Mouse (Mus musculus) layer of hippocampus, adult 9-10 months (tissue): ENCODE data around the gene B3galt2.
"Not testable (repeated sequence)": the region's sequence is repeated elsewhere in the genome, so short reads cannot be mapped to it uniquely, and the experiment has no call there.

Source experiments
- DNase-seq: peaks from one replicate; pipeline ENCODE4 v3.0.0; 2022; ENCODE audit warnings: low spot score

B3galt2 gene

GRCm38 (mm10) chr1:143640650-143641407 is at the start of gene B3galt2:
Gene B3galt2 (plus strand): TSS chr1:143640664.
- peak; percentile 74 for DNase-seq

DNA sequence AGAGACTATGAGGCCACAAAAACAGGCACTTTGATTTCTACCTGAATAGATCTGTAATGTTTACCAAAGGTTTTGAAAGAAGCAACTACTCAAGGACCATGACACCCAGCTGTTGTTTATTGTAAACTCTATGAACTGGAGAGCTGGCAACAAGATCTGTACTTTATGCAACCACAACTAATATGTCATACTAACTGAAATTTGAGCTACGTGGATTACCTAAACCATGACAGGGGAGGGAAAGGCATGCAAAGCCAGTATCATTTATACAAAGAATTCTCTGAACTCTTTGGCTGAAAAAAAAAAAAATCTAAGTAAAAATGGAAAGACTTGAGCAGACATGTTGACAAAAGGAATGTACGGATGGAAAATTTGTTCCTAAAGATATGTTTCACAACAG is 43.6 kb upstream of the B3galt2 start:
- no peak for DNase-seq

GRCm38 (mm10) chr1:143608911-143609310 is 31.6 kb upstream of the B3galt2 start:
- no peak for DNase-seq

DNA sequence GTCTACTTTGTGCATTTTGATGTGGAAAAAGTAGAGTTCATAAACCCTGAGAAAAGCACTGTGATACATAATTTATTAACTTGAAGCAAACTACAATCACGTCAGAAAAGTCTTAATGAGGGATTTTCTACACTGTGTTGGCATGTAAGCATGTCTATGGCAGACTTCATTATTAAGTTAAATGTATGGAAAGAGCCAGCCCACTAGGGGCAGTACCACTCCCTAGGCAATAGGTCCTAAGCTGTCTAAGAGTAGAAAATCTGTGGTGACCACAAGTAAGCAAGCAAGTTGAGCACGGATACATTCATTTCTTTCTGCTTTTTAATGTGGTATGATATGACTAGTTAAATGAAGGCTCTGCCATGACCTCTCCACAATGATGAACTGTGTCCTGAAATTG is 27.6 kb upstream of the B3galt2 start:
- DNase-seq: no peak

DNA sequence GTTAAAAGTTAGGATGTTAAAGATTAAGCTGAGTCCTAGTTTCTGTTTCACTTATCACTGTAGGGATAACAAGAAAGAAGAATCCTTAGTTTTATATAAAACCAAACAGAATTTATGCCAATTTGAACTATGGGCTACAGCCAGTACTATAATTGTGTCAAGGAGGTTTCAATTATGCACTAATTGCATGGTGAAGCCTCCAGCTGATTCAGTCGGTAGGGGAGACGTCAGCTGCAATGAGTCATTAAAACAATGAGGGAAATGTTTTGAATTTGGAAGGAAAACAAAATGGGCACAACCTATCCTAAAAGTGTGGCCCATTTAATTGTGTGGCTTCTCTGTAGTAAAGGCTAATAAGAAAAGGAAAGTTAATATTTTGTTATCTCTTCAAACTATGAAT is 20.7 kb upstream of the B3galt2 start:
- no peak for DNase-seq

- no peak for DNase-seq
Observed at GRCm38 (mm10) chr1:143621930-143622329, 18.5 kb upstream of the B3galt2 start.

DNA sequence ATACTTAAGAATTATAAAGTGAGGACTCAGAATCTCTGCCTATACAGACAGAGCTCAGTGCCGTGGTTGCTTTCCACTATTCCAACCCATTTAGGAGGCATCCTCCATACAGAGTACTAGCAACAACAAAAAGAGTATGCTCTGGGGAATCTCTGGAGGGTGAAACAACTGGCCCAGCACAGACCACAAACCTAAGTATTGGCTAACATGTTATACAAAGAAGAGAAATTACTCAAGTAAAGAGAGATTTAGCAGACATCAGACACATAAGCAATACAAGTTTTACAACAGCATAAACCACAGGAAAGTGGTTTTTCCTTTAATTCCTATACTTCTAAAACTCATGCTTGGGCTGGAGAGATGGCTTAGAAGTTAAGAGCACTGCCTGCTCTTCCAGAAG is 17.8 kb upstream of the B3galt2 start:
- no peak for DNase-seq

DNA sequence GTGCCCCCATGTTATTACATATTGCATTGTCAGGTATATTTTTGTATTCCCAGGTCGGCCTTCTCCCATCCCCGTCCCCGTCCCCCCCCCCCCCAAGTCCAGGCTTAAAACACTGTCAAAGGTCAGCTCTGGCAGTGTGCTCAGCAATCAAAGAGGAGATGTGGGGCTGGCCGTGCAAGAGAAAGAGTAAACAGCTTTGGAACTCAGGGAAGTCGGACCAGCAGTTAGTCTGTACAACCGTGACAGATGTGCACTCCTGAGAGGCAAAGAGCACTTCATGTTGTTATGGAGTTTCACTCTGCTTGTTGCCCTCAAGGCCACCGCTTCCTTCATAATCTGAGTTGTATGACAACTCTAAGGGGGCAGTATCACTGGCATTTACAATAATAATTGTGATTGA is 9.1 kb upstream of the B3galt2 start:
- DNase-seq: no peak

- DNase-seq: no peak
Observed at GRCm38 (mm10) chr1:143632361-143632760, 8.1 kb upstream of the B3galt2 start.

- DNase-seq: no peak
Observed at GRCm38 (mm10) chr1:143632854-143633587, 7.4 kb upstream of the B3galt2 start.

DNA sequence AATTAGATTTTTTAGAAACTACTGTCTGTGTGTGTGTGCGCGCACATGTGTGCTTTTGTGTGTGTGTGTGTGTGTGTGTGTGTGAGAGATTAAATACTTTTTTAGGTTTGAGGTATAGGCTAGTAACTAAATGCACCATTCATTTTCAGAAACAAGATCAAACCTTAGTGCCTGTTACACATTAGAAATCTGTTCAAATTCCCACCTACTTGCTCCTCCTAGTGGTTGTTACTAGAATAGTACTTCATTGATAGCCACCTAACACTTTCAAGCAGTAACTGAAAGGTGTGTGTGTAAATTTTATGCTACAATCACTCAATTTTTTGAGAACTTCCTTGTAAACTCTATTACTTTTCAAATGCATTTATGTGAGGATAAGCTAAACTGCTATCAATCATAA is 3.8 kb downstream of the B3galt2 start:
- no peak for DNase-seq

GRCm38 (mm10) chr1:143645386-143645785 is 4.9 kb downstream of the B3galt2 start:
- DNase-seq: no peak

GRCm38 (mm10) chr1:143646219-143646618 is 5.8 kb downstream of the B3galt2 start:
- DNase-seq: no peak

- no peak for DNase-seq
Observed at GRCm38 (mm10) chr1:143650317-143650716, 9.9 kb downstream of the B3galt2 start.

DNA sequence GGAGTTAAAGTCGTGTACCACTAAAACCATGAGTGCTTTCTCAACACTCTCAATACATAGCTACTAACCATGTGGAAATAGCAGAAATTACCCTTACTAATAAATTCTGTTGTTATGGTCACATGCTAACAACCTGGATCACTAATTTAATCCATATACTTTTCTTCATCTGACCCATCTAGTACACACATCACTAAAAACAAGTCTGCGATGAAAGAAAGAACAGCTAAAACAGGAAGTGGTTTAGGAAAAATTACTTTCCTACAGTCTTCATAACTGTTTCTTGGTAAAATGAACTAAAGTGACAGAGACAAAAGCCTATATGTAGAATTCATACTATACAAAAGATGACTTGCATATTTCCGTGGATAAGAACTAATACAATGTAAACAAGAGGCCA is 13.2 kb downstream of the B3galt2 start:
- no peak for DNase-seq

GRCm38 (mm10) chr1:143663197-143663596 is 22.7 kb downstream of the B3galt2 start:
- DNase-seq: no peak

DNA sequence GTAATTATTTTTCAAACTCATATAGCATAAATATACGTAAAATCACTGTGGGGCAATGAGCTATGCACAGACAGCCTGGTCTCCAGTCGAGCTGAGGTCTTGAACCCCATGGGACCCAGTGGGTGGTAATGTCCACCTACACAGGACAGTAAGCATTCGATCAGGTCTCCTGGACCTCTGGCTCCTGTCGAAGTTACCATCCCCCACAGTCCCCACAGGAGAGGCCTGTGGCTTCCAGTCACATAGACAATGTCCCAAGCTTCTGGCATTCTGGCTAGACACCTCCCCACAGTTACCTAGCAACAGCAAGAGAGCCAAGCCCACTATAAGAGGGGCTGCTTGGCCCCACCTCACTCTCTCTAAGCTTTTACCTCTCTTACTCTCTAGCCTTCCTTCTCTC is 24.3 kb downstream of the B3galt2 start:
- not testable (repeated sequence) for DNase-seq

DNA sequence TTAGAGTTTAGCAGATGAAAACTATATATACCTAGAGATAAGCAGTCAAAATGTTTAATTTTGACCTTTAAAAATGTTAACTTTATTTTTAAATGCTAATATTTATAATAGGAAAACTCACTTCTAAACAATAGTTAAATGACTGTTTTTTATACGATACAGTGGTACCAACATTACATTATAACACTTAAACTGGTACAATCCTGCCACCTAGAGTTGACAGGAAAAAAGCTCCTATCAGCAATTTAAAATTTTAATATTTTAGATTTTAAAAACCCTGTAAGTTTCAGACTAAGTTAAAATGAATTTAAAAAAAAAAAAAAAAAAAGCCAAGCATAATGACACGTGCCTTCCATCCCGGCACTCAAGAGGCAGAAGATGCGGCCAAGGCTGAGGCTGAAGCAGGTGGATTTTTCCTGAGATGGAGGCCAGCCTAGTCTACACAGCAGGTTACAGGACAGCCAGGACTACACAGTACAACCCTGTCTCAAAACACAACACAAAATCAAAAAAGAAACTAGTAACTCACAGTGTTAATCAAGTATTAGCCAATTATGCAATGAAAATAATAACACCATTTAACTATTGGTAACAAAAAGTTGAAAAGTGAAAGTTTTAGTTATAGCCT is 35.4 kb downstream of the B3galt2 start:
- no peak for DNase-seq

DNA sequence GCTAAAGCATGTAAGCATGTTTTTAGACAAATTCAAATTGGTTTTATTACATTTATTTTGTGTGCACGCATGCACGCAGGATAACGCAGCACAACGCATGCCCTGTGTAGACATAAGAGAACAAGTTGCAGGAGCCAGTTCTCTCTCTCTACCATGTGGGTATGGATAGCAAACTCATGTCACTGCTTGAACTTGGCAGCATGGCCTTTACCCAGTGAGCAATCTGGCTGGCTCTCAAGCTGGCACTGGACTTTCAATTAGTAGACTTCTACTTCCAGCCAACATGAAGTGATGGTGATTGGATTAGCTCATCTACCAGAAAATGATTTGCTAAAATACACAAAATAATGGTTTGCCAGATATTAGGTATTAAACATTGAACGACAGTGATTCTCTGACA is 40.6 kb downstream of the B3galt2 start:
- no peak for DNase-seq

DNA sequence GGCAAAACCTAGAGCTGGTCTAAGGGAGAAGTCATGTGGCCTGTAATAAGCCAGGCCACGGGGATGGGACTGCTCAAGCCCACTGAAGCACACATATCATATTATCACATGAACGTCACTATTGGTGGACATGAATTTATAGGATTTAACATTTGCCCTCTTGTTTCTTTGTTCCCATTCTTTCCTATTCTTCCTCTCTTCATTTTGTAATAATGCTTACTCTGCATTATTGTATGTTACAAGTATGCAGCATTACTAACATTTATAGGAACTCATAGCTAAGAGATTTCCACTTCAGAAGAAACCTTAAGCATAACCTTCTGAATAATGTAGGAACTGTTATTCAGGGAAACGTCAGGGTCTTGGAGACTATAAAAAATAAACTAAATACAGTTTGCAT is 44.4 kb downstream of the B3galt2 start:
- DNase-seq: no peak

DNA sequence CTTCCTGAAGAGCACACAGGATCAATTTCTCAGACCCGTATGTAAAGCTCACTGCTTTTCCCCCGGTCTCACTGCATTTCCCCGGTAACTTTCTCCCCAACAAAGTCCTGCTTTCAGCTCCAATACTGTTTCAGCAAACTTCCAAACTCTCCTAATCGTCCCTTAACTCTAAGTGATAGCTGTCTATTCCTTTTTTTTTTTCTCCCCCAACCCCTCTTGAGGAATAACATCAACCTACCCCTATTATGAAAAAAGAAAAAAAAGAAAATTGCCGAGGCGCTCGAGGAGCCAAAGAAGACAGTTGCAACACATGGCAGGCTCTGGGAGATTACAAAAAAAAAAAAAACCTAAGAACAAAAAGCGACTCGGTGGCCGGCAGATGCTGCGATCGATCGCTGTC is 61.3 kb downstream of the B3galt2 start:
- DNase-seq: no peak

GRCm38 (mm10) chr1:143702141-143702740 is 61.8 kb downstream of the B3galt2 start:
- DNase-seq: no peak
